Mouse (Mus musculus): Measurements from ENCODE around the gene Gm9758. TPM values are rescaled to one million over a fixed set of nuclear protein-coding genes. Genes with fewer than 3 reads are reported as not detected.
"Not testable (repeated sequence)": the region's sequence is repeated elsewhere in the genome, so short reads cannot be mapped to it uniquely, and the experiment has no call there.

The Gm9758 gene
- total RNA-seq, 1 experiment: not detected

DNA sequence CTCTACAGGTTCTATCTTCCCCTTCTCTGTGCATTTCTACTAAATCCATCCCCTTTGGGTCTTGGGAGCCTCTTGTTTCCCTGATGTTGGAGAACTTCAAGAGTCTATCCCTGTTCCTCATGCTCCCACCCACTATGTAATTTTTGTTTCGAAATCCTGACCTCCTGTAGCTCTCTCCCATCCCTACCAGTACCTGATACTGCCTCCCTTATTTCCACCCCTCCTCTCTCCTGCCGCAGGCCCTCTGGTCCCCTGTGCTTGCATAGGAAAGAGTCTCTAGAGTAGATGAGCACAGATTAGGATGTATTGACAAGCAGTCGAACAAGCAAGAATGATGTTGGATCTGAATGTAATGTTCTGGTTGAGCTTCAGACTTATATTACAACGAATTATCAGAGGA is 30.8 kb upstream of the Gm9758 start:
- H3K27ac ChIP-seq (ENCODE audit: insufficient read depth, low read depth, low read length, poor library complexity, severe bottlenecking); H3K9ac ChIP-seq (ENCODE audit: insufficient read depth, low read depth, low read length, poor library complexity, severe bottlenecking); in situ Hi-C loops (cut with MboI; ENCODE audit: low sequenced_read_pairs in 2 of 2, unreplicated experiment in 2 of 2); DNase-seq (ENCODE audit: low read depth, low spot score); H3K36me3 ChIP-seq (ENCODE audit: control insufficient read depth, insufficient read depth, low read length, poor library complexity, severe bottlenecking); H3K4me3 ChIP-seq (ENCODE audit: insufficient read depth in 1 of 2, low read depth in 1 of 2, low read length in 2 of 2, poor library complexity in 1 of 2, severe bottlenecking in 1 of 2); H3K4me1 ChIP-seq (ENCODE audit: control insufficient read depth in 2 of 2, insufficient read depth in 2 of 2, low read length in 2 of 2, poor library complexity in 1 of 2); H3K9me3 ChIP-seq (ENCODE audit: control insufficient read depth, insufficient read depth, low read depth, low read length): not testable (repeated sequence)

DNA sequence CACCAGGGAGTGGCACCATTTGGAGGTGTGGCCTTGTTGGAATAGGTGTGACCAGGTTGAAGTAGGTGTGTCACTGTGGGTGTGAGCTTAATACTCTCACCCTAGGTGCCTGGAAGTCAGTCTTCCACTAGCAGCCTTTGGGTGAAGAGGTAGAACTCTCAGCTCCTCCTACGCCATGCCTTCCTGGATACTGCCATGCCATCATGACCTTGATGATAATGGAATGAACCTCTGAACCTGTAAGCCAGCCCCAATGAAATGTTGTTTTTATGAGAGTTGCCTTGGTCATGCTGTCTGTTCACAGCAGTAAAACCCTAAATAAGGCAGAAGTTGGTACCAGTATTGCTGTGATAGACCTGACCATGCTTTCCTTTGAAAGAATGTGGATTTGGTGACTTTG is 26.3 kb upstream of the Gm9758 start:
- H3K9ac ChIP-seq (ENCODE audit: insufficient read depth, low read depth, low read length, poor library complexity, severe bottlenecking); in situ Hi-C loops (cut with MboI; ENCODE audit: low sequenced_read_pairs in 2 of 2, unreplicated experiment in 2 of 2); H3K4me3 ChIP-seq (ENCODE audit: insufficient read depth in 1 of 2, low read depth in 1 of 2, low read length in 2 of 2, poor library complexity in 1 of 2, severe bottlenecking in 1 of 2); H3K9me3 ChIP-seq (ENCODE audit: control insufficient read depth, insufficient read depth, low read depth, low read length); H3K36me3 ChIP-seq (ENCODE audit: control insufficient read depth, insufficient read depth, low read length, poor library complexity, severe bottlenecking); H3K4me1 ChIP-seq (ENCODE audit: control insufficient read depth in 2 of 2, insufficient read depth in 2 of 2, low read length in 2 of 2, poor library complexity in 1 of 2); DNase-seq (ENCODE audit: low read depth, low spot score); H3K27ac ChIP-seq (ENCODE audit: insufficient read depth, low read depth, low read length, poor library complexity, severe bottlenecking): not testable (repeated sequence)

DNA sequence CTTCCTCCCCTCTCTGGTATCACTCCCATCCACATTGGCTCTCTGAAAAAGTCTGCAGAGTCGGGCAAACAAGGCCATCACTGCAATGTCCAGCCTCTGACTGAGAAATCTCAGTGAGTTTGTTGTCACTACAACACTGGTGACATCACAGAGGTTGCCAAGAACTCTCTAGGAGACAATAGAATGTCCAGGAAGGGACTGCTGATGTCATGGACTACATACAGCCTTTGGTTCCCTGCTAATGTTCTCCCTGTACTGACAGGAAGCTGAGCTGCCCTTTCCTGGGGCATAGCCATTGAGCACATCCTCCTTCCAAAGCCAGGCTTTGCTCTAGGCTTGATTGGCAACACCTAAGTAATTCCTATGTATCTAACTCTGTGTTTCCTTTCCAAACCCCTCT is 23.6 kb upstream of the Gm9758 start, which contains the start of gene Speer4e:
Speer4e (minus strand) TSS at position 101 of the 400 bp plus-strand sequence.
- H3K27ac ChIP-seq (ENCODE audit: insufficient read depth, low read depth, low read length, poor library complexity, severe bottlenecking); H3K9me3 ChIP-seq (ENCODE audit: control insufficient read depth, insufficient read depth, low read depth, low read length); in situ Hi-C loops (cut with MboI; ENCODE audit: low sequenced_read_pairs in 2 of 2, unreplicated experiment in 2 of 2); H3K4me1 ChIP-seq (ENCODE audit: control insufficient read depth in 2 of 2, insufficient read depth in 2 of 2, low read length in 2 of 2, poor library complexity in 1 of 2); H3K36me3 ChIP-seq (ENCODE audit: control insufficient read depth, insufficient read depth, low read length, poor library complexity, severe bottlenecking); H3K4me3 ChIP-seq (ENCODE audit: insufficient read depth in 1 of 2, low read depth in 1 of 2, low read length in 2 of 2, poor library complexity in 1 of 2, severe bottlenecking in 1 of 2); H3K9ac ChIP-seq (ENCODE audit: insufficient read depth, low read depth, low read length, poor library complexity, severe bottlenecking); DNase-seq (ENCODE audit: low read depth, low spot score): not testable (repeated sequence)

DNA sequence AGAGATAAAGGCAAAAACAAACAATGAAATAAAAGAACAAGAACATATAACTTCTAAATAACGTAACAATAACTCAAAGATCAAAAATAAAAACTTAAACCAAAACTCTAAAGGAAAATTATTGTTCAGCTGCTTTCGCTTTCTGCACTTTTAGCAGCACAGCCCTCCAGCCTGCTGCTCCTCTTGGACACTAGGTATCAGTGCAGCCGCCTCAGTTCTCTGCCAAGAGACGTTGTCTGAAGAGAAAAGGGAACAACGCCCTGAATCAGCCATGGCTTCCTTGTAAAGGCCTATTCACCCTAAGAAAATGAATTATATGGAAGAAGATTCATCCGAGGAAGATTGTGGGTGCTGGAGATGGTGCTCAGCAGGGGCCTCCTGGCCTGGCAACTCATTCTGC is 19.0 kb upstream of the Gm9758 start:
- DNase-seq (ENCODE audit: low read depth, low spot score); H3K9ac ChIP-seq (ENCODE audit: insufficient read depth, low read depth, low read length, poor library complexity, severe bottlenecking); H3K36me3 ChIP-seq (ENCODE audit: control insufficient read depth, insufficient read depth, low read length, poor library complexity, severe bottlenecking); H3K27ac ChIP-seq (ENCODE audit: insufficient read depth, low read depth, low read length, poor library complexity, severe bottlenecking); H3K4me1 ChIP-seq (ENCODE audit: control insufficient read depth in 2 of 2, insufficient read depth in 2 of 2, low read length in 2 of 2, poor library complexity in 1 of 2); H3K4me3 ChIP-seq (ENCODE audit: insufficient read depth in 1 of 2, low read depth in 1 of 2, low read length in 2 of 2, poor library complexity in 1 of 2, severe bottlenecking in 1 of 2); H3K9me3 ChIP-seq (ENCODE audit: control insufficient read depth, insufficient read depth, low read depth, low read length); in situ Hi-C loops (cut with MboI; ENCODE audit: low sequenced_read_pairs in 2 of 2, unreplicated experiment in 2 of 2): not testable (repeated sequence)

DNA sequence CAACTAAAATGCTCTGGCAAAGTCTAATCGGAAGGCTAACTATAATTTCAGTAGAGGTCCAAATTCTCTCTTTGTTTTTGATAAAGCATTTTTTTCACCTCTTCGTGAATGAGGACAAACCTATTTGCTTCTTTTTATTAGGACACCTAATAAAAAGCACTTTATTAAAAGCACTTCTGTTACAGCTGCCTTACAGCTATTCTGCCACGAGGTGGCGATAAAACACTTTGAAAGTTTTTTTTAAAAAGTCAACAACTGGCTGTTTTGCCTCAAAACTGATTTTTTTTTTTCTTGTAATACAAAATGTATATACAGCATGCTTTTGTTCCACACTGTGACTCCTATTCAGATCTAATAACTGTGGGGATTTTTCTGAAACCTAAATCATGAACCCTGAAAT is 12.3 kb upstream of the Gm9758 start:
- DNase-seq (ENCODE audit: low read depth, low spot score); H3K4me1 ChIP-seq (ENCODE audit: control insufficient read depth in 2 of 2, insufficient read depth in 2 of 2, low read length in 2 of 2, poor library complexity in 1 of 2); H3K27ac ChIP-seq (ENCODE audit: insufficient read depth, low read depth, low read length, poor library complexity, severe bottlenecking); in situ Hi-C loops (cut with MboI; ENCODE audit: low sequenced_read_pairs in 2 of 2, unreplicated experiment in 2 of 2); H3K4me3 ChIP-seq (ENCODE audit: insufficient read depth in 1 of 2, low read depth in 1 of 2, low read length in 2 of 2, poor library complexity in 1 of 2, severe bottlenecking in 1 of 2); H3K36me3 ChIP-seq (ENCODE audit: control insufficient read depth, insufficient read depth, low read length, poor library complexity, severe bottlenecking); H3K9me3 ChIP-seq (ENCODE audit: control insufficient read depth, insufficient read depth, low read depth, low read length); H3K9ac ChIP-seq (ENCODE audit: insufficient read depth, low read depth, low read length, poor library complexity, severe bottlenecking): not testable (repeated sequence)

DNA sequence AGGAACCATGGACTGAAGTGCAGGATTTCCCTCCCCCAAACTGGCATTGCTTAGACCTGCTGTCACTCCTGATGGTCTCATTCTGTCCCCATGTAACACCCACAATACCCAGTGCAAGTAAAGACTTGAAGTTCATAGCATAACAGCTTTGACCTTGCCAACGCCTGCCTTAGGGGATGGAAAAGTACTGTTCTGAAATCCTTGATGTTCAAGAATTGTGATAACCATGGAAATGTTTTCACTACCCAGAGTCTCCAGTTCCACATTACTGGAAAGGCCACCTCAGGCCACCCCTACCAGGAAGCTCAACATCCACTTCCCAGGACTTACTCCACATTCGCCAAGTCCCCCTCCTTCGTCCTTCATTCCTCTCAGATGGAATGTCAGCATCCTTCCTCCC is 338 bp downstream of the Gm9758 start:
- H3K4me3 ChIP-seq (ENCODE audit: insufficient read depth in 1 of 2, low read depth in 1 of 2, low read length in 2 of 2, poor library complexity in 1 of 2, severe bottlenecking in 1 of 2); in situ Hi-C loops (cut with MboI; ENCODE audit: low sequenced_read_pairs in 2 of 2, unreplicated experiment in 2 of 2); H3K9ac ChIP-seq (ENCODE audit: insufficient read depth, low read depth, low read length, poor library complexity, severe bottlenecking); H3K36me3 ChIP-seq (ENCODE audit: control insufficient read depth, insufficient read depth, low read length, poor library complexity, severe bottlenecking); DNase-seq (ENCODE audit: low read depth, low spot score); H3K9me3 ChIP-seq (ENCODE audit: control insufficient read depth, insufficient read depth, low read depth, low read length); H3K27ac ChIP-seq (ENCODE audit: insufficient read depth, low read depth, low read length, poor library complexity, severe bottlenecking); H3K4me1 ChIP-seq (ENCODE audit: control insufficient read depth in 2 of 2, insufficient read depth in 2 of 2, low read length in 2 of 2, poor library complexity in 1 of 2): not testable (repeated sequence)

DNA sequence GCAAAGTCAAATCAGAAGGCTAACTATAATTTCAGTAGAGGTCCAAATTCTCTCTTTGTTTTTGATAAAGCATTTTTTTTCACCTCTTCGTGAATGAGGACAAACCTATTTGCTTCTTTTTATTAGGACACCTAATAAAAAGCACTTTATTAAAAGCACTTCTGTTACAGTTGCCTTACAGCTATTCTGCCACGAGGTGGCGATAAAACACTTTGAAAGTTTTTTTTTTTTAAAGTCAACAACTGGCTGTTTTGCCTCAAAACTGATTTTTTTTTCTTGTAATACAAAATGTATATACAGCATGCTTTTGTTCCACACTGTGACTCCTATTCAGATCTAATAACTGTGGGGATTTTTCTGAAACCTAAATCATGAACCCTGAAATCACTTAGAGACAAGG is 11.2 kb downstream of the Gm9758 start:
- H3K9ac ChIP-seq (ENCODE audit: insufficient read depth, low read depth, low read length, poor library complexity, severe bottlenecking); DNase-seq (ENCODE audit: low read depth, low spot score); in situ Hi-C loops (cut with MboI; ENCODE audit: low sequenced_read_pairs in 2 of 2, unreplicated experiment in 2 of 2); H3K36me3 ChIP-seq (ENCODE audit: control insufficient read depth, insufficient read depth, low read length, poor library complexity, severe bottlenecking); H3K4me1 ChIP-seq (ENCODE audit: control insufficient read depth in 2 of 2, insufficient read depth in 2 of 2, low read length in 2 of 2, poor library complexity in 1 of 2); H3K27ac ChIP-seq (ENCODE audit: insufficient read depth, low read depth, low read length, poor library complexity, severe bottlenecking); H3K4me3 ChIP-seq (ENCODE audit: insufficient read depth in 1 of 2, low read depth in 1 of 2, low read length in 2 of 2, poor library complexity in 1 of 2, severe bottlenecking in 1 of 2); H3K9me3 ChIP-seq (ENCODE audit: control insufficient read depth, insufficient read depth, low read depth, low read length): not testable (repeated sequence)
